Mouse (Mus musculus) brown adipose tissue, adult 24 weeks (tissue): Measurements from ENCODE around the gene Chst15. TPM values are rescaled to one million over a fixed set of nuclear protein-coding genes. Genes with fewer than 3 reads are reported as not detected.

ENCODE experiments used
- H3K27ac ChIP-seq: fragments of 200-500 bp; replicated peaks from 2 replicates; pipeline ENCODE4 v1.5.1; 2012; ENCODE audit warnings: low read depth, mild to moderate bottlenecking, low read length
- H3K4me1 ChIP-seq: fragments of 200-500 bp; 2 replicates; pipeline ENCODE4 v1.6.1; 2012; ENCODE audit warnings: low read length, mixed read lengths; ENCODE audit not compliant: control insufficient read depth, insufficient read depth, insufficient read length
- H3K4me3 ChIP-seq: fragments of 200-500 bp; 2 replicates; pipeline ENCODE4 v1.5.1; 2012; ENCODE audit warnings: low read depth, mild to moderate bottlenecking, low read length, moderate library complexity; ENCODE audit not compliant: insufficient read depth
- polyA plus RNA-seq: library from polyadenylated mRNA; stranded (reverse); fragments of >200 nt; gene quantifications from 2 replicates; pipeline ENCODE4 v1.2.4, GENCODE M21; 2012; ENCODE audit not compliant: missing spikeins, insufficient read depth, insufficient read length

Chst15 gene
- polyA plus RNA-seq, 1 experiment = 14.7 TPM

- Histone ChIP-seq H3K4me1 (peaks cover 35% of the 10 kb centered on the region), H3K4me3 (no peak overlapping the region), H3K27ac (peak overlapping the region; percentile 69)
These were observed 74.3 kb downstream of the Chst15 start for GRCm38 (mm10) chr7:132242617-132243141.

GRCm38 (mm10) chr7:132238921-132239320, 78.1 kb downstream of the Chst15 start:
- Histone ChIP-seq H3K27ac (no peak overlapping the region), H3K4me1 (peaks cover 38% of the 10 kb centered on the region), H3K4me3 (no peak overlapping the region)

- H3K4me3 ChIP-seq = no peak overlapping the region
- H3K4me1 ChIP-seq = peaks cover 39% of the 10 kb centered on the region
- peak overlapping the region; percentile 73 for H3K27ac ChIP-seq
These were observed 79.8 kb downstream of the Chst15 start for GRCm38 (mm10) chr7:132237191-132237590.

- Histone ChIP-seq H3K27ac (no peak overlapping the region), H3K4me1 (peaks cover 39% of the 10 kb centered on the region), H3K4me3 (no peak overlapping the region)
These were observed 80.2 kb downstream of the Chst15 start for GRCm38 (mm10) chr7:132236789-132237188.

GRCm38 (mm10) chr7:132234250-132234649, 82.8 kb downstream of the Chst15 start:
- Histone ChIP-seq H3K27ac (peak overlapping the region; percentile 31; the same call in 1 of the 2 replicates), H3K4me3 (no peak overlapping the region), H3K4me1 (peaks cover 51% of the 10 kb centered on the region)

GRCm38 (mm10) chr7:132233732-132234131, 83.3 kb downstream of the Chst15 start:
- Histone ChIP-seq H3K4me3 (no peak overlapping the region), H3K27ac (peak overlapping the region; percentile 23; the same call in 1 of the 2 replicates), H3K4me1 (peaks cover 51% of the 10 kb centered on the region)

GRCm38 (mm10) chr7:132232937-132233336, 84.1 kb downstream of the Chst15 start:
- Histone ChIP-seq H3K4me1 (peaks cover 46% of the 10 kb centered on the region), H3K27ac (peak overlapping the region; percentile 41; the same call in 1 of the 2 replicates), H3K4me3 (no peak overlapping the region)

GRCm38 (mm10) chr7:132231476-132231875, 85.6 kb downstream of the Chst15 start:
- Histone ChIP-seq H3K4me3 (no peak overlapping the region), H3K4me1 (peaks cover 32% of the 10 kb centered on the region), H3K27ac (no peak overlapping the region; the same call in 1 of the 2 replicates)

- H3K4me1 ChIP-seq = peaks cover 32% of the 10 kb centered on the region
- H3K27ac ChIP-seq = no peak overlapping the region
- H3K4me3 ChIP-seq = no peak overlapping the region
These were observed 86.1 kb downstream of the Chst15 start for GRCm38 (mm10) chr7:132230961-132231360.

- H3K27ac ChIP-seq = no peak overlapping the region
- H3K4me3 ChIP-seq = no peak overlapping the region
- peaks cover 12% of the 10 kb centered on the region for H3K4me1 ChIP-seq
These were observed 89.9 kb downstream of the Chst15 start for GRCm38 (mm10) chr7:132227075-132227640.

- H3K4me3 ChIP-seq = no peak overlapping the region
- peaks cover 9% of the 10 kb centered on the region for H3K4me1 ChIP-seq
- no peak overlapping the region for H3K27ac ChIP-seq
These were observed 90.5 kb downstream of the Chst15 start for GRCm38 (mm10) chr7:132226379-132227074.

GRCm38 (mm10) chr7:132223452-132224141, 93.4 kb downstream of the Chst15 start:
- Histone ChIP-seq H3K4me3 (no peak overlapping the region), H3K4me1 (no peaks in the 10 kb centered on the region), H3K27ac (no peak overlapping the region)

GRCm38 (mm10) chr7:132214031-132214430, 103.0 kb downstream of the Chst15 start:
- no peak overlapping the region for H3K27ac ChIP-seq
- H3K4me1 ChIP-seq = no peaks in the 10 kb centered on the region

GRCm38 (mm10) chr7:132213460-132213859, 103.6 kb downstream of the Chst15 start:
- Histone ChIP-seq H3K4me3 (no peak overlapping the region), H3K27ac (no peak overlapping the region), H3K4me1 (no peaks in the 10 kb centered on the region)

More at GRCm38 (mm10) chr7:132214031-132214430, 103.0 kb downstream of the Chst15 start:
- H3K4me3 ChIP-seq = no peak overlapping the region

GRCm38 (mm10) chr7:132211920-132212701, 104.9 kb downstream of the Chst15 start:
- Histone ChIP-seq H3K27ac (no peak overlapping the region), H3K4me1 (no peaks in the 10 kb centered on the region), H3K4me3 (no peak overlapping the region)
